Mouse (Mus musculus) testis, postnatal 10 days (tissue): ENCODE data around the gene Pp2d1.

ENCODE experiments used
- DNase-seq: peaks from one replicate; pipeline ENCODE4 v3.0.0; 2021; ENCODE audit warnings: low spot score

Gene Pp2d1

DNA sequence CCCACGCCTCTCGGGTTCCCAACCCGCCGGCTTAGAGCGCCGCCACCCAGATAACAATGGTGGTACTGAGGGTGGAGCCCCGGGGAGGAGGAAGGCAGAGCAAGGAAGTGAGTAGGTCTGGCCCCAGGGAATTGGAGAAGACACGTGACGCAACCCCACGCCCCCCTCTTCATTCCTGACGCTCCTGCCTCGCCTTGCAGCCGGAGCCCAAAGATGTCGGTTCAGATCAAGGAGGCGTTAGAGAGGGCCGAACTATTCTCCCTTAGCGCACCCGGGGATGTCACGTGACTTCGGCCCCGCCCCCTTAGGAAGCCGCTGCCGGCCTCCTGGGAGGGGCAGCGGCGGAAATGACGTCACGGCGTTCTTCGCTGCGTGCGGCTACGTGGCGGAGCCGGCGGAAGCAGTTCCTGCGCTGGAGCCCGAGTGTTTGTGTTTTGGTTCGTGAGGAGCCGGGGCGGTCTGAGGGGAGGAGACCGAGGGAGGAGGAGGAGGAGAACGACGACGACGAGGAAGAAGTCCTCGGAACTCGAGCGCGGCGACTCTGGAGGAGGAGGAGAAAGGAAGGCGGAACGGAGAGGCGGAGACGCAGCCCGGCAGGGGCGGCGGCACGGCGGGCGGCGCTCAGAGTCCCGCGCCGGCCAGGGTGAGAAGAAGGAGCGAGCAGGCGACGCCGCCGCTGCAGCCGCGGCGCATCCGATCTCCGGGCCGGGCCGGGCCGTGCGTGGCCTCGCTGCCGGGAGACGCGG is 60.2 kb downstream of the Pp2d1 start, which contains the start of gene Rab5a:
Gene Rab5a (plus strand): TSS at position 377 of the 746 bp plus-strand sequence.
- DNase-seq, result peak; percentile 100

- no peak for DNase-seq
These were observed 61.0 kb downstream of the Pp2d1 start for GRCm38 (mm10) chr17:53478066-53478857.

GRCm38 (mm10) chr17:53468697-53469096 is 70.6 kb downstream of the Pp2d1 start:
- no peak for DNase-seq

DNA sequence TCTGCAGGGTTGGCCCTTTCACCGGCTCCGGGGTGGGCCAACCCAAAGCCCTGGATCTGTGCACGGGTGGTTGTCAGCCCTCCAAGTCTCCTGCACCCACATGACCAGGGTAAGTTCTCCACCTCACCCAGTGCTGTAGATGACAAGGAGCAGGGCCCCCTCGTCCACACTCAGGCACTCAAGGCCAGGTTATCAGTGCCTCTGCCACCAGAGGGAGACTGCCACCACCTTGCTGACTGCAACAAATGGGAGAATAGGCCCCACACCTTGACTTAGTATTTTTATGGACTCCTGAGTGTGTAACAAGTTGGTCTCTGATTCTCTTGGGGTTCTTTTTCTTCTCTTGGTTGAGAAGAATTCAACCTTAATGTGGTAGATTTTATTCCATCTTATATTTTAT is 73.7 kb downstream of the Pp2d1 start:
- no peak for DNase-seq

- no peak for DNase-seq
These were observed 75.8 kb downstream of the Pp2d1 start for GRCm38 (mm10) chr17:53463496-53463840.

DNA sequence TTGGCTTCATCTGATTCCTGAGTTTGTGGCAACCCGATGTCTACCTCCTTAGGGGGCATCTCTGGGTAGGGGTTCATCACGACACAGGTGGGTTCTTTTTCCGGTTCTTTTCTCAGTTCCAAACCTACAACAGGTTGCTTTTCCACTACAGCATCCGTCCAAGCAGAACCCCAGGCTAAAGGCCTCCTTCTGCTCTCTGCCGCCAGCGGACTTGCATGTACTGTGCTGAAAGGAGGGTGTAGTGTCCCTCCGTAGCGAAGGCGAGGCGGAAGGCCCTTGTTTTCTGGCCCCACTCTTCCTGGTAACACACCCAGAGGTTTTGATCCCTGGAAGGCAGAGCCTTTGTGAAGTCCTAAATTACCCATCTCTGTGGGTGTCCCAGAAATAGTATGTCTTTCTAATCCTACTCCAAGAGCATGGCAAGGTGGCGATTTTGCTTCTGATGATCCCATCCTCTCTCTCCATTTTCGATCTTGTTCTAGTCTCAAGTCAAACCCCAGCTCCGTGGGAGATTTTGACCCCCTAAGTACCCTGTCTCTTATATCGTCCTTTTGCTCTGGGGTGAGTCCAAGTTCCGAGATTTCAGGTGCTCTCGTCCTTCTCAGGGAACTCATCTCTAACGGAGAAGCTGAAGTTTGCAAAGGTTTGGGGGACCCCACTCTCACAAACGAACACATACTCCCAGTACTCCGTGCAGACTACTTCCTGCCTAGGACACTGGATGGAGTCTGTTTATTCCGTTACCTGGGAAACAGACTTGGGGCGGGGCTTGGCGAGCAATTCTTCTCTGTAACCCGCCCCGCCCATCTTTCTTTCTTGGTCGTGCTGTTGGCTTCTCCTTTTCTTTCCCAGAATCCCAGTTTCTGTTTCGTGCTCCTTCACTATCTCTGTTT is 76.4 kb downstream of the Pp2d1 start, which contains the start of gene Efhb:
Gene Efhb (minus strand): TSS at position 719 of the 893 bp plus-strand sequence.
- DNase-seq, result peak; percentile 97
